17 mouse cellular contexts compared by ENCODE assay signal in genomic region chrX:7869826-7870225, GRCm38 (mm10).
"Had no signal": no experiment of that assay in that cellular context is flagged by ENCODE, and none has a peak within 500 bp of the region (broad histone marks: within the 10 kb centered on the region; RNA-seq: fewer than 3 reads in every experiment).

No protein-coding gene starts in this region.

- H3K4me1 ChIP-seq: neural tube, embryonic 12.5 days; neural tube, embryonic 15.5 days; stomach, embryonic 15.5 days had no signal

- H3K27me3 ChIP-seq: liver, embryonic 13.5 days; neural tube, embryonic 12.5 days; neural tube, embryonic 15.5 days; stomach, embryonic 15.5 days had no signal

- ATAC-seq: intestine, postnatal 0 days; lung, postnatal 0 days had no signal

- H3K9ac ChIP-seq: liver, embryonic 13.5 days; lung, embryonic 14.5 days; neural tube, embryonic 12.5 days; neural tube, embryonic 15.5 days; stomach, embryonic 15.5 days had no signal

- H3K4me2 ChIP-seq: liver, embryonic 13.5 days; lung, embryonic 14.5 days; neural tube, embryonic 12.5 days; neural tube, embryonic 15.5 days; stomach, embryonic 15.5 days had no signal

- DNase-seq: kidney, adult 2 months; kidney, postnatal 36 days; layer of hippocampus, postnatal 36 days; liver, embryonic 13.5 days; lung, embryonic 14.5 days; right cerebral cortex, adult 18-20 months; right cerebral cortex, postnatal 14 days; spleen, adult 18-20 months; thymus, postnatal 25 days had no signal

- H3K27ac ChIP-seq: kidney, postnatal 0 days; left cerebral cortex, adult 2 months; liver, embryonic 13.5 days; macrophage; neural tube, embryonic 12.5 days; neural tube, embryonic 15.5 days; stomach, embryonic 15.5 days had no signal

- H3K9me3 ChIP-seq: liver, embryonic 13.5 days; neural tube, embryonic 12.5 days; neural tube, embryonic 15.5 days; stomach, embryonic 15.5 days had no signal

- H3K4me3 ChIP-seq: left cerebral cortex, adult 2 months; liver, embryonic 13.5 days; neural tube, embryonic 12.5 days; neural tube, embryonic 15.5 days; stomach, embryonic 15.5 days had no signal
